Mouse (Mus musculus): ENCODE measurements around the gene Pdia4.

DNA sequence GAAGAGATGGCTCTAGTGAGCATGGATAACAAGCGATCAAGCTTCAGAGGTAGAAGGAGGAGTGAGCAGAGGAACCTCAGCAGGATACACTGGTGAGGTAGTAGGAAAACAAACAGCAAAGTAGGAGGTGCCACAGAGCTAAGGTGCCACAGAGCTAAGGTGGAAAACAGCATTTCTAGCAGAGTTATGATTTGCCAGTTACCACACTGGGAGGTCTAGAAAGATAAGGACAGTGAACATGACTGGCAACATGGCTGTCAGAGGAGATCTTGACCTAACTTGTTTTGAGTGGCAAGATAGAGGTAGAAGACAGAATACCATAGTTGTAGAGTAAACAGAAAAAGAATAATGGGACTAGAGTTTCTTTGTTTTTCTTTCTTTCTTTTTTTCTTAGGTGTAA lies 29.1 kb upstream of the Pdia4 start:
- TF ChIP-seq CTCF (IDR thresholded peaks at IDR 0.05; ENCODE audit: insufficient read depth, low read depth, low read length) (no peak), POLR2A (IDR thresholded peaks at IDR 0.05; ENCODE audit: insufficient read depth, low read depth, low read length) (no peak)

Measured in olfactory bulb, adult 2 months (tissue).